Mouse (Mus musculus) limb, embryonic 13.5 days (tissue): ENCODE measurements around the gene Gm20671. TPM values are rescaled to one million over a fixed set of nuclear protein-coding genes. Genes with fewer than 3 reads are reported as not detected.

Experiments used
- ATAC-seq: fragments of 200-750 bp; cut with Nextera tagmentation; 2 replicates; pipeline ENCODE4 v1.8.0; 2017; ENCODE audit warnings: low read depth, moderate number of reproducible peaks, moderate TSS enrichment; ENCODE audit not compliant: low FRiP score
- H3K27ac ChIP-seq: fragments of 300-500 bp; sonication (generic); 2 replicates; pipeline ENCODE4 v1.5.1; 2015; ENCODE audit warnings: inconsistent platforms, mild to moderate bottlenecking, moderate library complexity
- H3K27me3 ChIP-seq: fragments of 300-500 bp; sonication (generic); 2 replicates; pipeline ENCODE4 v1.6.1; 2015; ENCODE audit warnings: mild to moderate bottlenecking, inconsistent platforms
- H3K36me3 ChIP-seq: fragments of 300-500 bp; sonication (generic); 2 replicates; pipeline ENCODE4 v1.6.1; 2015; ENCODE audit warnings: inconsistent platforms, mild to moderate bottlenecking, moderate library complexity
- H3K4me1 ChIP-seq: fragments of 300-500 bp; sonication (generic); 2 replicates; pipeline ENCODE4 v1.6.1; 2015; ENCODE audit warnings: inconsistent platforms
- H3K4me2 ChIP-seq: fragments of 300-500 bp; sonication (generic); replicated peaks from 2 replicates; pipeline ENCODE4 v1.6.1; 2015; ENCODE audit warnings: inconsistent platforms, mild to moderate bottlenecking, moderate library complexity
- H3K4me3 ChIP-seq: fragments of 300-500 bp; sonication (generic); 2 replicates; pipeline ENCODE4 v1.5.1; 2015; ENCODE audit warnings: moderate library complexity, mild to moderate bottlenecking, inconsistent platforms
- H3K9ac ChIP-seq: fragments of 300-500 bp; sonication (generic); 2 replicates; pipeline ENCODE4 v1.6.1; 2015; ENCODE audit warnings: mild to moderate bottlenecking, inconsistent platforms
- H3K9me3 ChIP-seq: fragments of 300-500 bp; sonication (generic); 2 replicates; pipeline ENCODE4 v1.6.1; 2016; ENCODE audit warnings: inconsistent platforms
- WGBS: fragments of 180-500 bp; shearing (Covaris S2); methylation state at CpG from one replicate; pipeline ENCODE4 v1.1.7; 2015; 5-methylcytosine and 5-hydroxymethylcytosine counted together
- polyA plus RNA-seq: library from polyadenylated mRNA; unstranded; fragments of >200 nt; fragmentation: Nextera tagmentation; extraction: Ambion mirVana; gene quantifications from 2 replicates; pipeline ENCODE4 v1.2.1, GENCODE M21; 2015

Gene Gm20671
- polyA plus RNA-seq, 1 experiment from 2014 or later = not detected

DNA sequence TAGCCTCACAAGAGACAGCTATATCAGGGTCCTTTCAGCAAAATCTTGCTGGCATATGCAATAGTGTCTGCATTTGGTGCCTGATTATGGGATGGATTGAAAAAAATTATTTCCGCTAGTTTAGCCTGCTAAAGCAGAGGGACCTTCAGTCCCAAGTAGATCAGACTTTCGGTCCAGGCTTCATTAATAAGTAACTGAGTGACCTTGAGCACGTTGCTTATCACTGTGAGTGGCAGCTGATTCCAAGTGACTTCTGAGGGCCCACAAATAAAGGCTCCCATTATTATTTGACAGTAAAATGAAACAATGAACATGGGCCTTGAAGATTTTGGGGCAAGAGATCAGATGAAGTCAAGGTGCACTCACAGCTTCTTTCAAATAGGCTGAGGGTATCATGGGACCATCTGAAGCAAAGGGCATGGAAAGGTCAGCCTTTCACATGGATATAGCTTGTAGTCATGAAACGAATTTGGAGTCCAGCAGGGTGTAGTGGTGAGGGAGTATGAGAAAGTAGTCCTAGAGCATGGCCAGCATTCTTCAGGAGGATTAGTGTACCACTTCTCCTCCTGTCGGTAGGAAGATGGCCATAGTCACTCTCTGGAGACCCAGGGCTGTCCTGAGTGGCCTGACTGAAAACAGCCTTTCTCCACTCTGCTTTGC lies 129.6 kb downstream of the Gm20671 start:
- Histone ChIP-seq H3K9ac (no peak overlapping the region), H3K9me3 (no peaks in the 10 kb centered on the region), H3K27ac (no peak overlapping the region), H3K27me3 (no peaks in the 10 kb centered on the region), H3K4me2 (no peak overlapping the region), H3K4me3 (no peak overlapping the region), H3K4me1 (no peaks in the 10 kb centered on the region), H3K36me3 (no peaks in the 10 kb centered on the region)
- ATAC-seq = no peak
- 77% methylated on average over 5 of the region's 5 CpGs for WGBS

DNA sequence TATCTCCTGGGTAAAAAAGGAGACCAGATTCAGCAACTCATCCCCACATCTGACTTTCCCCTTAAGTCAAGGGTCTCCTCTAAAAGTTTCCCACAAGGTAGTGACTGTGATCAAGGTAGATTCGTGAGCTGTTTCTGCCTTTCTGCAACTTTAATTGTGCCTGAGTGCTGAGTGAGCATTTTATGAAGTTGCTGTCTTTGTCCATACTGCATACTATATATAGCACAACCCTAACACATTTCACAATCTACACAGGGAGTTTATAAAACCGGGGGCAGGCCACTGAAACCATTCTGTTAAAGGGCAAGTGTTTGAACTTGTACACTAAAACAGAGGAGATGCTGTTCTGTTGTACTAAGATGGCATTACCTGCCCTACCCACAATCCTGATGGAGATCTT lies 133.5 kb downstream of the Gm20671 start:
- no peaks in the 10 kb centered on the region for H3K4me1 ChIP-seq
- no peak overlapping the region for H3K4me3 ChIP-seq
- no peak overlapping the region for H3K27ac ChIP-seq
- 58% methylated on average over 2 of the region's 2 CpGs for WGBS
- H3K9me3 ChIP-seq = no peaks in the 10 kb centered on the region
- H3K27me3 ChIP-seq = no peaks in the 10 kb centered on the region
- no peak overlapping the region for H3K4me2 ChIP-seq
- no peak overlapping the region for H3K9ac ChIP-seq
- no peak for ATAC-seq
- H3K36me3 ChIP-seq = no peaks in the 10 kb centered on the region

Other genes starting within 250 kb of the Gm20671 start
- gene Yes1, start 215.9 kb downstream of the Gm20671 start, polyA plus RNA-seq = 34.8 and 35.7 TPM in 2 replicates
- gene Pisd, start 41.5 kb downstream of the Gm20671 start, polyA plus RNA-seq = 54.4 and 55.4 TPM in 2 replicates
- 12.2 and 13.3 TPM in 2 replicates for gene Prr14l, start 27.1 kb upstream of the Gm20671 start, polyA plus RNA-seq
- 23.4 and 24.0 TPM in 2 replicates for gene Depdc5, start 36.6 kb upstream of the Gm20671 start, polyA plus RNA-seq
- 363 and 388 TPM in 2 replicates for gene Ywhah, start 191.7 kb upstream of the Gm20671 start, polyA plus RNA-seq